Mouse (Mus musculus) right cerebral cortex, postnatal 14 days (tissue): ENCODE data around the gene Gm17720.
A peak's percentile ranks its signal among the peaks of the same experiment; 100 is the strongest.
"Not testable (repeated sequence)": the region's sequence is repeated elsewhere in the genome, so short reads cannot be mapped to it uniquely, and the experiment has no call there.

ENCODE experiments used
- DNase-seq: peaks from one replicate; pipeline ENCODE4 v3.0.0; 2022

The Gm17720 gene

GRCm38 (mm10) chr8:110039216-110039615 lies 63.3 kb downstream of the Gm17720 start:
- no peak for DNase-seq

DNA sequence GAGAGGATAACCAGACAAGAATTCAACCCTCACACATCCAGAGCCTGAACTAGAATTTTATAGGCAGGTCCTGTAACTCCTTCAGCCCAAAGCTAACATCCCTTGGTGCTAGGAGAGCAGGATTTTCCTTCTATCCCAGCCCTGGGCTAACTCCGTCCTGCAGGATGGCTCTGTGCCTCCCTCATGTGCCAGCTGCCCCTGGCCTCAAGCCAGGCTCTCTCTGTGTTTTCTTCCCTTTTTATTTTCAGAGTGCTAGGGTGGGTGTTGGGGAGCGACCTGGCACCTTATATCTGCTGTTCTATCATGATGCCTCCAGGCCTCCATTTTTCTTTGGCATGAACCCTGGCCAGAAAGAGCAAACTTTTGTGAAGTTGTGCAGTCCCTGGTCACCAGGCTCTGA lies 66.4 kb downstream of the Gm17720 start:
- DNase-seq, result peak; percentile 18

DNA sequence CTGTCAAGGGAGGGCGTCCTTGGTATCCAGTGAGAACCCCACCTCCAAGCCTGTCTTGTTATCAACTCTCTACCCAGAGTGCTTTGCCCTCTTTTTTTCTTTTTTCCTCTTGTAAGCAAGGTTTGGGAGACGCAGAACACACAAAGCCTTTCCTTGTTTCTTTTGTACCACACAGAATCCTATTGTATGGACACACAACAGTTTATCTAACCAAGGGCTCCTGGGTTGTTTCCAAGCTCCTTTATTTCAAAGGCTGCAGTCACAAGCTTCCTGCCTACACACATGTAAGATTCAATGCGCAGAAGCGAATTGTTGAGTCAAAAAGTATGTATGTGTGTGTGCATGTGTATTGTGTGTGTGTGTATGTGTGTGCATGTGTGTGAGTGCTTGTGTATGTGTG lies 68.2 kb downstream of the Gm17720 start:
- no peak for DNase-seq

- not testable (repeated sequence) for DNase-seq
Measured at GRCm38 (mm10) chr8:110033771-110034170, 68.8 kb downstream of the Gm17720 start.
